Mouse (Mus musculus) lung, adult 18-20 months (tissue): ENCODE measurements at regions not wholly inside any gene's neighbourhood (a gene's known extent, or its start where the extent isn't known, plus 50 kb on each side); places are given as distances from the start of the nearest gene placed in this dataset.
"Not testable (repeated sequence)": the region's sequence is repeated elsewhere in the genome, so short reads cannot be mapped to it uniquely, and the experiment has no call there.

Experiments used
- DNase-seq, 2 experiments: peaks; one replicate each; pipeline ENCODE4 v3.0.0; 2022; ENCODE audit warnings: mixed read lengths in 2 of 2

DNA sequence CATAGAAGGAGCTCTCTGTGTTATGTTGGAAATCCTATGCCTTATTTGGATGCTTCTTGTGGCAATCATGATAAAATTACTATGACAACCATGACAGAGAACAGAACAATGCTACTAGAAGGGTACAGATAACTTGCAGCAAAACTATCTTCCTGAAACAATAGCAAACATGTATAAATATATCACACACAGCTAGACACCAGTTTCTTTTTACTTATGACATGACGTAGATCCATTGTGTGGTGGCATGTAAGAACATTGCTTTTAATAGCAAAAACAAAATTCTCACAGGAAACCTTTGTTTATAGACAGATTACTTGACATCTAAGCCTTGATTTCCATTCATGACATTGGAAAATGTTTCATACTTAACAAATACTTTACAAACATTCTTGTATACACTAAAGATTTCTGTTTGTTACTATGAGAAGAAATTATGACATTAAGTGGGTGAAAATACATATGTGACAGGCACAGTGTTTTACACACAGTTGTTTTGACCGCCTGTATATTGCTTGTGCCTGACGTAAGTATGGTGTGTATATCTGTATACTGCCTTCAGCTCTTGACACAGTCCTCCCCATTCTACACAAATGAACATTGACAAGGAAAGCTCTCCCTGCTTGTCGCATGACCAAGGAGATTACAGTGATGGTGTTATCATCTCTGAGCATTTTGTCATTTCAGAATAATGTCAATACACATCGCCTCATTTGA, 113.6 kb upstream of the Emcn start:
- no peak for DNase-seq

DNA sequence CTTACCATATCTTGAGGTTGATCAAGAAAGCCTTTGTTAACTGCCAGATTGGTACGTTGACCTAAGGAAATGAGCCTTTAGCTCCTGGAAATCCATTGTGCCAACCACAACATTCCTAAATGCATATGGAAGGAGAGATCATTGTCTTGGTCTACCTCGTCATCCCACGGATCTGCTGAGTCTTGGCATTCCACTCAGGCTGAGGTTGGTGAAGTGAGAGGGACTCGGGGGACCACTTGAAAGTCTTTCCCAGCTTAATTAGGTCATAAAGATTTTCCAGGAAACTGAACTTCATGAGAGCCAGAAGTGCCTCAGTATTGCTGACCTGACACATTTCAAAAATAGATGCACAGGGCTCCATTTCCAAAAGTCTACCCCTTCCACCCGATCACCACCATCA, 112.5 kb upstream of the Emcn start:
- no peak for DNase-seq

- no peak for DNase-seq
Measured at GRCm38 (mm10) chr3:137242877-137243276, 98.0 kb upstream of the Emcn start.

- DNase-seq: no peak
Measured at GRCm38 (mm10) chr3:137263907-137264306, 77.0 kb upstream of the Emcn start.

DNA sequence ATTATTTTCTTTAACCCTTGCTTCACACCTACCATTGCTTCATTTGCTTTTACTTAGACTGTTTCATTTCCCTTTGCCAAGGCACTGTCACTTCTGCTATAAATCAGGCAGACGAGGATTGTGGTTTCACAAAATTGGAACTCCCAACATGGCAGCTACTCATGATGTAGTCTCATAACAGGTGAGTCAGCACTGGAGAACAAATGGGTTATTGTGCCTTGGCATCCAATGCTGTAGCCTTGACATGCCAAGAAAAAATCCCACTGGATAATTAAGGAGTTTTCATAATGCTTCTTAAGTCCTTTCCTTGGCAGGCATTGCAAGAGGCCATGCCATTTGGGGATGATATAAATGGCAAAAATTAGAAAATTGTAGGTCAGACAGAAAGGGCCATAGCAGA, 73.1 kb upstream of the Emcn start:
- DNase-seq: no peak

DNA sequence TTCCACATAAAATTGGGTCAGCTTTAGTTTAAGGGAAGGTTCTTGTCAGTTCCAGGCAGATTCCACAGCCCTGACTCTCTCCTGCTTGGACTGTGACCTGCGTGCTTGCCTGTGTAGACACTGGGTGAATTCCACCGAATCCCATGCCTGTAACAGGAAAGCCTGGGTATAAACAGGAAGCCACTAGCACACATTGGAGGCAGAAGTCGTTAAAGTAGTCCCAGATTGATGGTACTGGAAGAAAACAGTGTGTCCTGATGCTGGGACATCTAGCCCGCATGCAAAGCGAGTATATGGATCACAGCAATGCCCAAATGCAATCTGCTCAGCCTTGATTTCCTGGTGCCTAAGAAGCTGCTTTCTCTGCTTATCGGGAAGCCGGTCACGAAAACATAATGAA, 65.4 kb upstream of the Emcn start:
- peak; percentile 31 to 53 for DNase-seq

DNA sequence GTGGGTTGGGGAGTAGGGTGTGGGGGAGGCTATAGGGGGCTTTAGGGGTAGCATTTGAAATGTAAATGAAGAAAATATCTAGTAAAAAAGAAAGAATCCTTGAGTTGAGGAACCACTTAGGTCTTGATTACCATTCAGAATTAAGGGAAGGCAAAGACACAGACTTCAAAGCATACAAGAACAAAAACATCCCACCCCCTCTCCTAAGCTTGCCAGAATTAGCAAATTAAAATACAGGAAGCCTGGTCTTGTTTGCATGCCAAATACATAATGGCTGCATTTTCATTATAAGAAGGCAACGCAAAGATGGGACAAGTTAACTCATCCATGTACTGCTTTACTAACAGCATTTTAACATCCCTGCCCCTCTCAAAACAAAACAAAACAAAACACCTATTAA, 61.6 kb upstream of the Emcn start:
- DNase-seq: no peak

GRCm38 (mm10) chr3:137281052-137281451, 59.8 kb upstream of the Emcn start:
- no peak for DNase-seq

GRCm38 (mm10) chr3:137287558-137287957, 53.3 kb upstream of the Emcn start:
- not testable (repeated sequence) for DNase-seq

- no peak for DNase-seq
Measured at GRCm38 (mm10) chr3:137288301-137288942, 52.4 kb upstream of the Emcn start.

DNA sequence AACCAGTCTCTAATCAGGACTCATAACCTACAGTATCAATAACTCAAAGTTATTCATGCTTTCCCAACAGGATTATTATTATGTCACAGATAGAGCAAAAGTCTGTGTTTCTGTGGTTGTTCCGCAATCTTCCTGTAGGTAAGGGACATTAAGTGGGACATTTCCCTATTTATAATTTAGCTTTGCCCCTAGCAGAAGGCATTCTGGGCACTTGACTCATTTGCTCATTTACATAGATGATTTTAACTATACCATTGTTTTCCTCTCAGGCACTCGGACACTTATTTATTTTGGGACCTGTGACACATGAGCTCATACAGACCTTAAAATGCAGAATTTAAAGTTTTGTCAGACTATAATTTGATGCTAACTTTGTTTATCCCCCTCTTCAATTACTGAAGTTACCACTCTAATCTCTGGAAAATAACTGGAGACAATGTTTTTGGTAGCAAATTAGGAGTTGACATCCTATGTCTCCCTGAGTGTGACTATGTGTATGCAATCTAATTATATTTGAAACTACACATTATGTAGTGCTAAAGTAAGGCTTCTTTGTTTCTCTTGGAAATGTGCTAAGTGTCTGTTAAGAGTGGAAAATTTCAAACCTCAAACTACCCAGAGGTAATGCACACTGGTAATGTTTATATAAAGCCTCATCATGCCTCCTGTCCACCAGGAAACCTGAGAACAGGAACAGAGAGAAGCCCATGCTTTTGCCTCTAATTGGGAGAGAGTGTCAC, 51.8 kb upstream of the Emcn start:
- no peak for DNase-seq

- no peak for DNase-seq
Measured at GRCm38 (mm10) chr3:137289683-137289984, 51.2 kb upstream of the Emcn start.
